Mouse (Mus musculus) forebrain, embryonic 10.5 days (tissue): Measurements from ENCODE around the gene Med16. TPM values are rescaled to one million over a fixed set of nuclear protein-coding genes. Genes with fewer than 3 reads are reported as not detected.

Experiments
- DNase-seq: peaks from one replicate; pipeline ENCODE4 v3.0.0-alpha.2; 2017; ENCODE audit warnings: low spot score; ENCODE audit errors: extremely low spot score
- H3K27ac ChIP-seq: fragments of 300-500 bp; sonication (generic); 2 replicates; pipeline ENCODE4 v1.5.1; 2016; ENCODE audit warnings: mild to moderate bottlenecking
- H3K27me3 ChIP-seq: fragments of 300-500 bp; sonication (generic); 2 replicates; pipeline ENCODE4 v1.6.1; 2016; ENCODE audit warnings: mild to moderate bottlenecking; ENCODE audit not compliant: poor library complexity, severe bottlenecking
- H3K36me3 ChIP-seq: fragments of 300-500 bp; sonication (generic); replicated peaks from 2 replicates; pipeline ENCODE4 v1.6.1; 2016; ENCODE audit warnings: mild to moderate bottlenecking, moderate library complexity
- H3K4me1 ChIP-seq: fragments of 300-500 bp; sonication (generic); 2 replicates; pipeline ENCODE4 v1.6.1; 2016
- H3K4me3 ChIP-seq: fragments of 300-500 bp; sonication (generic); 2 replicates; pipeline ENCODE4 v1.5.1; 2016; ENCODE audit warnings: mild to moderate bottlenecking, moderate library complexity
- H3K9me3 ChIP-seq: fragments of 300-500 bp; sonication (generic); 2 replicates; pipeline ENCODE4 v1.6.1; 2016; ENCODE audit warnings: mild to moderate bottlenecking, moderate library complexity
- WGBS: fragments of 180-500 bp; shearing (Covaris S2); methylation state at CpG from one replicate; pipeline ENCODE4 v1.1.7; 2016; 5-methylcytosine and 5-hydroxymethylcytosine counted together
- polyA plus RNA-seq: library from polyadenylated mRNA; unstranded; fragments of >200 nt; fragmentation: Nextera tagmentation; extraction: Ambion mirVana; gene quantifications from 2 replicates; pipeline ENCODE4 v1.2.1, GENCODE M21; 2016

Med16 gene
- polyA plus RNA-seq, result 61.8 and 65.7 TPM in 2 replicates

DNA sequence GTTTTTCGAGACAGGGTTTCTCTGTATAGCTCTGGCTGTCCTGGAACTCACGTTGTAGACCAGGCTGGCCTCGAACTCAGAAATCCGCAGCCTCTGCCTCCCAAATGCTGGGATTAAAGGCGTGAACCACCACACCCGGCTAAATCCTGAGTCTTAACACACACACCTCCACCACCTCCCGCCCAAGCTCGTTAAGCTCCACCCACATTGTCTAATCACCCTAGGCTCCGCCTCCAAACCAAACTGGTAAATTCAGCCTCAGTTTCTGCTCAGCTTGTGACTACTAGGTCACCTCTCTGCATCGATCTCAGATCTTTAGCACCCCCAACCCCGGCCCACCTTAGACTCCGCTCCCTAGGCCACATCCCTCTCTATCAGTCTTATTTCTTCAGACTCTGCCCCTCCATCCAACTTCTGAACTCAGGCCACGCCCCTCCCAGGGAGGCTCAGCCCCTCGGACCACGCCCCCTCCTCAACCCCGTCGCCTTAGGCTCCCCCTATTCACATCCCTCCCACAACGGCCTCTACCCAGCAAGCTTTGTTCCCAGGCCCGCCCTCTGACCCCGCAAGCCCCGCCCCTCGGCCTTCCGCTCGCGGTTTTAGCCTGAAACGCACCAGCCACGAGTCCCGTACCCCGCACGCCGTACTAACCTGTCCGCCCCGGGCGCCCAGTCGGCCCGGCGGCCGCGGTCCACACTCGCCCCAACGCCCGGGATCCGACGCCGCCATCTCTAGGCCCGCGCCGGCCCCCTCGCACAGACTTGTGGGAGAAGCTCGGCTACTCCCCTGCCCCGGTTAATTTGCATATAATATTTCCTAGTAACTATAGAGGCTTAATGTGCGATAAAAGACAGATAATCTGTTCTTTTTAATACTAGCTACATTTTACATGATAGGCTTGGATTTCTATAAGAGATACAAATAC, at the start of gene Med16:
Med16 (minus strand) TSS at position 757 of the 925 bp plus-strand sequence.
- 2% methylated on average over 52 of the region's 52 CpGs for WGBS
- peak; percentile 98 for DNase-seq
- peaks cover 67% of the 10 kb centered on the region for H3K36me3 ChIP-seq

DNA sequence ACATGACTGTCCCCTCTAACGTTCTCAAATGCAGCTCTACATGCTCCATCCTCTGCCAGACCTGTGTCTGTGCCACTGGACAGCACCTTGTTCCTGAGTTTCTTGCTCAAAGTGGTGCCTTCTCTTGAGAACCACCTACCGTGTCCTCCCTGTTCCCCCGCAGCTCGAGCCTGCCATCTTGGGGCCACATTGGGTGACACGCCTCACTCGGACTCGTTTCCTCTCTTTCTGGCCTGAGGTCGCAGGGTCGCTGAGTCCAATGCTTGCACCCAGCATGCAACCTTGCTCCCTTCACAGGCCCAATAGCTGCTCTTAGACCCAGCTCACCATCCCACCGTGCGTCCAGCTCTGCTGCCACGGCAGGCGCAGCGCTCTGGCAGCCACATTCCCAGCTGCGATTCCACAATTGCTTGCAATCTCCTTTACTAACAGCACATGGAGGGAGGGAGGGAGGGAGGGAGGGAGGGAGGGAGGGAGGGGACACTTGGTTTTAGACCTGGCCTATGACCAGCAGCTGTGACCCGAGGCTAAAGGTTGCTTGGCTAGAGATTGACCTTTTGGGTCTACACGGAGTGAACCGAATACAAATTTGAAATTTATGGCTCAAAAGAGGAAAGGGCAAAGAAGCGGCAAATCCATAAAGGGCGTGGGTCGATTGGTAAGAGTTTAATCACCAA, 49.6 kb upstream of the Med16 start:
- peak overlapping the region; percentile 24 for H3K4me3 ChIP-seq
- H3K27me3 ChIP-seq, result peaks cover 15% of the 10 kb centered on the region
- 16% methylated on average over 21 of the region's 21 CpGs for WGBS
- peak; percentile 76 for DNase-seq
- H3K36me3 ChIP-seq, result peaks cover 27% of the 10 kb centered on the region
- H3K27ac ChIP-seq, result peak overlapping the region; percentile 51
- H3K4me1 ChIP-seq, result peaks cover 39% of the 10 kb centered on the region
- H3K9me3 ChIP-seq, result no peaks in the 10 kb centered on the region

More for the DNA sequence above, at the start of gene Med16:
- peaks cover 24% of the 10 kb centered on the region for H3K4me1 ChIP-seq
- H3K27me3 ChIP-seq, result peaks cover 45% of the 10 kb centered on the region
- H3K4me3 ChIP-seq, result peak within 1 kb of the TSS; percentile 73
- H3K27ac ChIP-seq, result peak within 1 kb of the TSS; percentile 99
- 0 out of 2 replicates have a peak, but pooled peaks cover under 1% of the 10 kb centered on the region for H3K9me3 ChIP-seq

DNA sequence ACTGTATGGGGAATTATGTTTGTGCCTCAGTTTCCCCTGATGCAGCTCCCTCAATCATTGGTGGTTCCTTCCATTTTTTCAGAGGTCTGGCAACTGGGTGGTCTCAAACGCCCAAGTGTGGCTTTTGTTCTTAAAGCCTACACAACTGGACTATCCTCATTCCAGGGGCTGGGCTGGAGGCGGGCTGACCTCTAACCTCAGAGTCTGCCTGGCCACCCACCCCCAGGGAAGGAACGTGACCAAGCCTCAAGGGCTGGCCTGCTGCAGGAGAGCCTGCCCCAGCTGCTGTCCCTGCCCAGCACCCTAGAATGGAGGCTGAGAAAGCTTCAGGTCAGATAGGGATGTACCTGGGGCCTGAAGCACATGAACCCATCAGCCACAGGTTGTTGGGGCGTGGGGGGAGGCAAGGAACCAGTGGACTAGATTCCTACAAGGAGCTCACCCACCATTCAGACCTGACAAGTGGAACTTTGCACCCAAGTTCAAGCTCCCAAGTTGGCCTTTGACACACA, 48.0 kb upstream of the Med16 start:
- peaks cover 21% of the 10 kb centered on the region for H3K36me3 ChIP-seq
- WGBS, result 27% methylated on average over 4 of the region's 4 CpGs
- no peaks in the 10 kb centered on the region for H3K9me3 ChIP-seq
- H3K4me3 ChIP-seq, result no peak overlapping the region
- peaks cover 15% of the 10 kb centered on the region for H3K27me3 ChIP-seq
- H3K4me1 ChIP-seq, result peaks cover 39% of the 10 kb centered on the region
- DNase-seq, result no peak
- H3K27ac ChIP-seq, result no peak overlapping the region

DNA sequence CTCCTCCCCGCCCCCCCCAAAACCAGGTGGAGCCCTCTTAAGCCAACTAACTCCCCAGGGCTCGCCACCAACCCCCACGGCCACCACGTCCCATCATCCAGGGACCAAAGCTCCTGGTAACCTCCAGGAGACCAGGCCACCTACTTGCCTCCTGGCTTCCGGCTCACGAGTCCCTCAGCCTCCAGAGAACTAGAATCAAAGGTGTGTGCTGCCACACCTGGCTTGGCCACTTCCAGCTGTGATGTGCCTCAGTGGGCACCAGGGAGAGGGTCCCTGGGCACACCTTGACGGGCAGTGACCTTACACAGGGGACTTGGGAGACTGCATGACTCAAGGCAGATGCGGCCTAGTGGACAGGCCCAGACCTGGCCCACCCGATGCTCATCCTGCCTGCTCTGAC, 47.0 kb upstream of the Med16 start:
- WGBS, result 79% methylated on average over 9 of the region's 9 CpGs
- peaks cover 24% of the 10 kb centered on the region for H3K36me3 ChIP-seq
- no peaks in the 10 kb centered on the region for H3K9me3 ChIP-seq
- H3K4me1 ChIP-seq, result peaks cover 31% of the 10 kb centered on the region
- H3K27me3 ChIP-seq, result peaks cover 15% of the 10 kb centered on the region
- H3K4me3 ChIP-seq, result no peak overlapping the region
- peak overlapping the region; percentile 41; the same call in 1 of the 2 replicates for H3K27ac ChIP-seq
- no peak for DNase-seq

DNA sequence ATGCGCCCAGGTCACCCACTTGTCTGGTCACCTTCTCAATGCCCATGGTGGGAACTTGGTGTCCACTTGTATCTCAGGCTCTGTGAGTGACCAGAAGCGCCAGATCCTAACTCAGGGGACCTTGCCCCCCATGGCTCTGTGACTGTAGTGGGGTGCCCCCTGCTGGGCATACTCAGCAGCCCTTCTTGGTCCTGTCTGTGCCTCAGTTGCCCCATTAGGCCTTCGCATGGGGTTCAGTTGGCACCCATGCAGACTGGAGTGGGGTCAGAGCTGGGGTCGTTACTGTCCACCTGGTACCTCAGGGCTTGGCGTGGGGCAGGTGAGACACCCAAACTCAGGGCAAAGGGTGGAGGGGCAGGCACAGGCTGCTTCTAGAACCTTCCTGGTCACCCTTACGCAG, 45.2 kb upstream of the Med16 start:
- no peak for DNase-seq
- H3K27me3 ChIP-seq, result peaks cover 19% of the 10 kb centered on the region
- H3K27ac ChIP-seq, result no peak overlapping the region
- 91% methylated on average over 6 of the region's 6 CpGs for WGBS
- peaks cover 20% of the 10 kb centered on the region for H3K4me1 ChIP-seq
- H3K9me3 ChIP-seq, result no peaks in the 10 kb centered on the region
- H3K36me3 ChIP-seq, result peaks cover 42% of the 10 kb centered on the region
- H3K4me3 ChIP-seq, result 0 out of 2 replicates have a peak overlapping the region, but pooled peaks have one; percentile 7

DNA sequence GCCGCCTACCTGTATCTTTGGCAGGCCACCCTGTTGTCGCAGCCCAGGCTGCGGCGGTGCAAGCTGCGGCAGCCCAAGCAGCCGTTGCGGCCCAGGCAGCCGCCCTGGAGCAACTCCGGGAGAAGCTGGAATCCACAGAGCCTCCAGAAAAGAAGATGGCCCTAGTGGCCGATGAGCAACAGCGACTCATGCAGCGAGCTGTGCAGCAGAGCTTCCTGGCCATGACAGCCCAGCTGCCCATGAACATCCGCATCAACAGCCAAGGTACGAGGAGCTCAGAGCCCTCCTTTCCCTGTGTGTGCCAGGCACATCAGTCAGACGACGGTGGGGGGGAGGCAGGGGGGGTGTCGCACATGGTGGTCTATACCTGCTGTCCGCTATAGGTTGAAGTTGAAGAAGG, 41.9 kb upstream of the Med16 start:
- no peak for DNase-seq
- peak overlapping the region; percentile 13; the same call in 1 of the 2 replicates for H3K4me3 ChIP-seq
- peaks cover 8% of the 10 kb centered on the region for H3K27me3 ChIP-seq
- H3K27ac ChIP-seq, result no peak overlapping the region
- H3K9me3 ChIP-seq, result no peaks in the 10 kb centered on the region
- H3K4me1 ChIP-seq, result peaks cover 29% of the 10 kb centered on the region
- 86% methylated on average over 18 of the region's 18 CpGs for WGBS
- H3K36me3 ChIP-seq, result peaks cover 64% of the 10 kb centered on the region

DNA sequence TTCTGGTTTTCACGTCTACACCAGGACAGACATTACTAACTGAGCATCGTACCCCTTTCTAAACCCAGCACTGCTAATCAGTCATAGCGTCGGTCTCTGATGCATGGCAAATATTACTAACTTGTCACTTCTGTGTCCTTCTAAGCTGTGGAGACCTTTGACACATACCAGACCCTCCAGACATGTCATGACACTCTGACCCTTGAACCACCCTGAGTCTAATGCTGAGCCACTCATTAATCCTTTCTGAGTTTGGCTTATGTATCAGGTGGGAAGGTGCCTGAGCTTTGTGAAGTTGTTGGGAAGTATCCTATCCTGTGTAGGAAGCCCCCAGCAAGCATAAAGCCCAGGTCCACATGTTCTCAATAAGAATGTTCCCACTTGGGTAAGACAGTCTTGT, 41.1 kb upstream of the Med16 start:
- Histone ChIP-seq H3K4me1 (peaks cover 37% of the 10 kb centered on the region), H3K36me3 (peaks cover 64% of the 10 kb centered on the region), H3K27me3 (0 out of 2 replicates have a peak, but pooled peaks cover 4% of the 10 kb centered on the region), H3K9me3 (no peaks in the 10 kb centered on the region), H3K27ac (no peak overlapping the region), H3K4me3 (no peak overlapping the region)
- 89% methylated on average over 4 of the region's 4 CpGs for WGBS
- DNase-seq, result no peak

DNA sequence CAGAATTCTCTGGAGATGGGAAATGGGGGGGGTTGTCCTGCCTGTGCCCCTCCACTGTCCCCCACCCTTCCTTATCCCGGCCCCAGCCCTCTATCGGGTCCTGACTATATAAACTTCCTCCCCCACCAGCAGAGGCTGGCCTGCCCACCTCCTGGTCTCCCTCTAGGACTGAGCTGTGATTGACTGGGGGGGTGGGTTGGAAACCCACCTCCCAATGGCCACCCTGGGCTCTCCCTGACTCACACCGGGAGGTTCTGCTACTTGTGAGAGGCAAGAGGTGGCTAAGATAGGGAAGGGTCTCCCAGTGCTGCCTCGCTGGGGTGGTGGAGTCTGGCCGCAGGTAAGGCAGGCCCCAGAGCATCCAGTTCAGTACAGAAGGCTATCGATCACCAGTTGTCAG, 38.8 kb upstream of the Med16 start:
- Histone ChIP-seq H3K36me3 (peaks cover 57% of the 10 kb centered on the region), H3K4me3 (peak overlapping the region; percentile 34), H3K27ac (peak overlapping the region; percentile 85), H3K4me1 (peaks cover 57% of the 10 kb centered on the region), H3K9me3 (no peaks in the 10 kb centered on the region), H3K27me3 (0 out of 2 replicates have a peak, but pooled peaks cover 4% of the 10 kb centered on the region)
- 75% methylated on average over 6 of the region's 6 CpGs for WGBS
- DNase-seq, result no peak

DNA sequence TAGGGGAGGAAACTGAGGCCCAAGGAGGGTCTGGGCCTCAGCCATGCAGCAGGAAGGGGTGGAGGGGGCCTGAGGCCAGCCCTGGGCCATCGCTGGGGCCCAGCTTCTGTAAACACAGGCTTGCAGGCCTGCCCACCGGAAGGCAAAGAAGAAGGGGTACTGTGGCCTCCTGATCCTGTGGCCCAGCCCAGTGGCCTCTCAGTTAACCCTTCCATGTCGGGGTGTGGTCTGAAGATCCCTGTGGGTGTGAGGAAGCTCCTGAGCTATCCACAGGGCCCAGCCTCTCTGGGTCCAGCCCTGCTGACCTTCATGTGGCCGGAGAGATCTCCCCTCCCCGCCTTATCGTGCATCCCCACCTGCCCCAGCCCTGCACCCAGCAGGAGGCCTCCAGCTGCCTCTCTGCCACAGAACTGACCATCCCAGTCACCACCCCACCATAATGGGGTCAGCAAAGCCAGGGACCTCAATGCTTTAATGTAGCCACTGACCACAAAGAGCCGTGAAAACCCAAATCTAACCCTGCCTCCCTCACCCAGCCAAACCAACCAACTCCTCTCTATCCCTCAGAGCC, 38.1 kb upstream of the Med16 start:
- 8% methylated on average over 7 of the region's 7 CpGs for WGBS
- Histone ChIP-seq H3K4me3 (peak overlapping the region; percentile 34), H3K27ac (peak overlapping the region; percentile 85), H3K9me3 (no peaks in the 10 kb centered on the region), H3K36me3 (peaks cover 62% of the 10 kb centered on the region), H3K4me1 (peaks cover 57% of the 10 kb centered on the region), H3K27me3 (0 out of 2 replicates have a peak, but pooled peaks cover 4% of the 10 kb centered on the region)
- peak; percentile 52 for DNase-seq

DNA sequence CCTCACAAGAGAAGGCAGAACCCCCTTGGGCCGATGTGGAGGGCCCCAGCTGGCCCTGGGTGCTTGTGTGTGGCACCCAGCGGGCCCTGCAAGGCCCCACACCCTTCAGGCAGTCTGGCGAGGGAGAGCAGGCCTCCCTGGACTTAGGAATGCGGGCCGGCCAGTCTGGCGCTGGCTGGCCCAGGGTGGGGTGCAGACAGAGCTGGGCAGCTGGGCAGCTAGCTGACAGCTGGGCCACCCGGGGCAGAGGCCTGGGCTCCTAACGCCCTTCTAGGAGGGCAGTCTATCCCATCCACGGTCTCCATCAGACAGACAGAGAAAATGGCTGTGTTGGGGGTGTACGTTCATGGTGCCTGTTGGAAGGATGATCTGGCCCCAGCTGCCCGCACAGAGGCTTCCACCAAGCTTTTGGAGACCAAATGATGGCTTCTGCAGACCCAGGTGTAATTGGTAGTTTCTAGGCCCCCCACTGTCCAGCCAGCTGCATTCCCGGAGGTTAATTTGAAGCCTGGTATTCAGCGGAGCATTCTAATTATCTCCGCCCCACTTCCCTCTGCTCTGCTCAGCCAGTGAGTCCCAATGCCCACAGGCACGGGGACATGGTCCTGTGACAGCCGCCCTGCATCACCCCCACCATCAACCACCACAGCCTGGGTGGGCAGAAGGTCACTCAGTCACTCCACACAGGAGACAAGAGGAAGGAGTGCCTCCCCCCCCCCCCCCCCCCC, 36.9 kb upstream of the Med16 start:
- H3K9me3 ChIP-seq, result no peaks in the 10 kb centered on the region
- peak; percentile 68 for DNase-seq
- 15% methylated on average over 16 of the region's 16 CpGs for WGBS
- peaks cover 57% of the 10 kb centered on the region for H3K4me1 ChIP-seq
- H3K27me3 ChIP-seq, result 0 out of 2 replicates have a peak, but pooled peaks cover 4% of the 10 kb centered on the region
- peak overlapping the region; percentile 34 for H3K4me3 ChIP-seq
- H3K27ac ChIP-seq, result peak overlapping the region; percentile 85
- H3K36me3 ChIP-seq, result peaks cover 62% of the 10 kb centered on the region

DNA sequence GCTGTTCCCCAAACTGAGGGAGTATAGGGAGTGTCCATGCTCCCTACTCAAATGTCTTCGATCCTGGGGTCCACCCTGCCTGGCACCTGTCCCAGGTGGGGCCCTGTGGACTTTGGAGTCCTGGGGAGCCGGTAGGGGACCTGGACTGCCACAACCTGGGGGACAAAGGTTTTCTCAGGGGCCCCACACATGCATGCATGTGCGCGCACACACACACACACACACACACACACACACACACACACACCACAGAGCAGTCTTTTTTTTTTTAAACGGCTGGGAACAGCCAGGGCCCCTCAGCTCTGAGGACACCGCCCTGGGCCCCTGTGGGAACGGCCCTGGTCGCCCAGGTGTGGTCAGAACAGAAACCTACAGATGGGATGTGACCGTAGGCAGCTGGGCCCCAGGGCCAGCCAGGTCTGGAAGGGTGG, 34.8 kb upstream of the Med16 start:
- H3K9me3 ChIP-seq, result no peaks in the 10 kb centered on the region
- H3K4me1 ChIP-seq, result peaks cover 72% of the 10 kb centered on the region
- 88% methylated on average over 9 of the region's 9 CpGs for WGBS
- no peak overlapping the region for H3K4me3 ChIP-seq
- H3K36me3 ChIP-seq, result peaks cover 59% of the 10 kb centered on the region
- peak overlapping the region; percentile 85; the same call in 1 of the 2 replicates for H3K27ac ChIP-seq
- DNase-seq, result no peak
- H3K27me3 ChIP-seq, result no peaks in the 10 kb centered on the region

DNA sequence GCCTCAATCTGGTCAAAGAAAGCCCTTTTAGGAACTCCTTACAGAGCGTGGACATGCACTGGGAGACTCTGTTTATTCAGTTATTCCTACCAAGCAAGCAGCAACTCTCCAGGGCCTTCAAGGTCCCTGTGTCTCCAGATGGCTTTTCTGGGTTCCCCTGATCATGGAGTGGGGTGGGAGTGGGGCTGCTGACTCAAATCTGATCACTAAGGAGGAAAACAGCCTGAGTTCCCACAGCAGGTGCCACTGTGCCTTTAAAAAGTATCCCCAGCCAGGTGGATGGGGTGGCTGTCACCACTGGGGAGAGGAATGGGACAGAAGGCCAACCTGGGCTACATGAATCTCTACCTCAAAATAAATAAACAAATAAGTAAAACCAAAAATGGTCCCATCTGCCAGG, 34.3 kb upstream of the Med16 start:
- no peak for DNase-seq
- Histone ChIP-seq H3K9me3 (no peaks in the 10 kb centered on the region), H3K36me3 (peaks cover 61% of the 10 kb centered on the region), H3K4me1 (peaks cover 75% of the 10 kb centered on the region), H3K4me3 (no peak overlapping the region; the same call in 1 of the 2 replicates), H3K27me3 (no peaks in the 10 kb centered on the region), H3K27ac (peak overlapping the region; percentile 85; the same call in 1 of the 2 replicates)
- WGBS, result 84% methylated on average over 1 of the region's 1 CpGs
